Mouse (Mus musculus) ES-Bruce4 (cell line): ENCODE measurements around the gene Atg3. TPM values are rescaled to one million over a fixed set of nuclear protein-coding genes. Genes with fewer than 3 reads are reported as not detected.

Experiments
- H3K27ac ChIP-seq: 2 replicates; pipeline ENCODE4 v1.5.1; 2012; ENCODE audit warnings: low read length, inconsistent platforms; ENCODE audit not compliant: insufficient read depth
- H3K27me3 ChIP-seq: 2 replicates; pipeline ENCODE4 v1.6.1; 2012; ENCODE audit warnings: mild to moderate bottlenecking, low read length, inconsistent platforms; ENCODE audit not compliant: control insufficient read depth, poor library complexity, insufficient read depth, severe bottlenecking
- H3K36me3 ChIP-seq: 2 replicates; pipeline ENCODE4 v1.6.1; 2012; ENCODE audit warnings: inconsistent platforms, mild to moderate bottlenecking, low read length, moderate library complexity; ENCODE audit not compliant: control insufficient read depth, poor library complexity, insufficient read depth, severe bottlenecking
- H3K4me1 ChIP-seq: one replicate; pipeline ENCODE4 v1.8.1; 2011; ENCODE audit warnings: low read length; ENCODE audit not compliant: control insufficient read depth, insufficient read depth
- H3K4me3 ChIP-seq: 2 replicates; pipeline ENCODE4 v1.5.1; 2011; ENCODE audit warnings: low read depth, mild to moderate bottlenecking, low read length
- H3K9ac ChIP-seq: 2 replicates; pipeline ENCODE4 v1.6.1; 2012; ENCODE audit warnings: low read depth, mild to moderate bottlenecking, inconsistent platforms; ENCODE audit not compliant: poor library complexity, severe bottlenecking
- H3K9me3 ChIP-seq: replicated peaks from 2 replicates; pipeline ENCODE4 v1.6.1; 2012; ENCODE audit warnings: mild to moderate bottlenecking, low read length, inconsistent platforms; ENCODE audit not compliant: control insufficient read depth, poor library complexity, insufficient read depth, severe bottlenecking
- CTCF ChIP-seq: IDR thresholded peaks from one replicate; pipeline ENCODE4 v1.8.1; 2011; ENCODE audit warnings: low read depth, low read length
- EP300 ChIP-seq: IDR thresholded peaks from 2 replicates; pipeline ENCODE4 v1.6.1; 2011; ENCODE audit warnings: low read depth, low read length; ENCODE audit not compliant: insufficient read depth
- POLR2A ChIP-seq: IDR thresholded peaks from one replicate; pipeline ENCODE4 v1.8.1; 2011; ENCODE audit warnings: low read length; ENCODE audit not compliant: insufficient read depth
- polyA plus RNA-seq: library from polyadenylated mRNA; stranded (reverse); fragments of >200 nt; gene quantifications from 2 replicates; pipeline ENCODE4 v1.2.4, GENCODE M21; 2011; ENCODE audit warnings: low read depth; ENCODE audit not compliant: missing spikeins, insufficient read depth, insufficient read length

The Atg3 gene
- polyA plus RNA-seq, 1 experiment, result 32.1 TPM

- Histone ChIP-seq H3K9me3 (no peaks in the 10 kb centered on the region), H3K9ac (no peak overlapping the region), H3K27me3 (no peaks in the 10 kb centered on the region), H3K27ac (no peak overlapping the region), H3K4me3 (no peak overlapping the region), H3K36me3 (no peaks in the 10 kb centered on the region), H3K4me1 (no peaks in the 10 kb centered on the region)
- TF ChIP-seq CTCF (peak; percentile 49), EP300 (no peak)
These were observed 34.0 kb downstream of the Atg3 start for GRCm38 (mm10) chr16:45192613-45193012.

- Histone ChIP-seq H3K36me3 (no peaks in the 10 kb centered on the region), H3K9me3 (no peaks in the 10 kb centered on the region), H3K4me1 (no peaks in the 10 kb centered on the region), H3K9ac (no peak overlapping the region), H3K27ac (no peak overlapping the region), H3K4me3 (no peak overlapping the region), H3K27me3 (no peaks in the 10 kb centered on the region)
- TF ChIP-seq POLR2A (no peak), EP300 (no peak), CTCF (peak; percentile 1)
These were observed 38.2 kb downstream of the Atg3 start for GRCm38 (mm10) chr16:45196816-45197215.

- TF ChIP-seq EP300, result no peak
- Histone ChIP-seq H3K9me3 (no peaks in the 10 kb centered on the region), H3K36me3 (no peaks in the 10 kb centered on the region), H3K9ac (no peak overlapping the region), H3K4me1 (no peaks in the 10 kb centered on the region), H3K27ac (no peak overlapping the region), H3K27me3 (no peaks in the 10 kb centered on the region), H3K4me3 (no peak overlapping the region)
These were observed 42.8 kb downstream of the Atg3 start for GRCm38 (mm10) chr16:45201395-45201794.

- H3K36me3 ChIP-seq, result no peaks in the 10 kb centered on the region
- no peaks in the 10 kb centered on the region for H3K9me3 ChIP-seq
- no peak overlapping the region for H3K9ac ChIP-seq
- H3K4me3 ChIP-seq, result no peak overlapping the region
- no peaks in the 10 kb centered on the region for H3K4me1 ChIP-seq
- no peaks in the 10 kb centered on the region for H3K27me3 ChIP-seq
- no peak overlapping the region for H3K27ac ChIP-seq
- TF ChIP-seq CTCF (no peak), EP300 (no peak), POLR2A (no peak)
These were observed 45.9 kb downstream of the Atg3 start for GRCm38 (mm10) chr16:45204438-45204837.

GRCm38 (mm10) chr16:45204859-45205670 is 46.5 kb downstream of the Atg3 start:
- H3K4me3 ChIP-seq, result no peak overlapping the region
- TF ChIP-seq POLR2A, result no peak
- TF ChIP-seq CTCF, result no peak
- no peak for TF ChIP-seq EP300
- no peak overlapping the region for H3K9ac ChIP-seq

GRCm38 (mm10) chr16:45222016-45222415 is 63.4 kb downstream of the Atg3 start:
- Histone ChIP-seq H3K36me3 (no peaks in the 10 kb centered on the region), H3K27me3 (no peaks in the 10 kb centered on the region), H3K4me3 (no peak overlapping the region), H3K27ac (no peak overlapping the region), H3K4me1 (no peaks in the 10 kb centered on the region), H3K9ac (no peak overlapping the region), H3K9me3 (no peaks in the 10 kb centered on the region)
- no peak for TF ChIP-seq POLR2A
- TF ChIP-seq EP300, result no peak
- no peak for TF ChIP-seq CTCF

More at GRCm38 (mm10) chr16:45204859-45205670, 46.5 kb downstream of the Atg3 start:
- Histone ChIP-seq H3K9me3 (no peaks in the 10 kb centered on the region), H3K36me3 (no peaks in the 10 kb centered on the region), H3K27ac (no peak overlapping the region), H3K4me1 (no peaks in the 10 kb centered on the region), H3K27me3 (no peaks in the 10 kb centered on the region)
